Mouse (Mus musculus) MEL (cell line): ENCODE measurements at regions not wholly inside any gene's neighbourhood (a gene's known extent, or its start where the extent isn't known, plus 50 kb on each side); places are given as distances from the start of the nearest gene placed in this dataset.

Experiments
- CHD2 ChIP-seq: IDR thresholded peaks from 2 replicates; pipeline ENCODE4 v1.6.1; 2011; ENCODE audit warnings: low read length, improper control_type of control experiment
- CTCF ChIP-seq, 3 experiments: IDR thresholded peaks in 2 of 3; conservative IDR thresholded peaks in 1 of 3; 2 replicates each; pipeline ENCODE4 v1.5.1; 2011 to 2012; ENCODE audit warnings: low read length in 3 of 3, low read depth in 2 of 3, mild to moderate bottlenecking in 2 of 3, improper control_type of control experiment in 1 of 3, inconsistent platforms in 1 of 3, mixed read lengths in 1 of 3, moderate library complexity in 1 of 3; ENCODE audit not compliant: control insufficient read depth in 1 of 3, insufficient read depth in 1 of 3, poor library complexity in 1 of 3, severe bottlenecking in 1 of 3
- EP300 ChIP-seq, 2 experiments: IDR thresholded peaks; 2 replicates each; pipeline ENCODE4 v1.6.1; 2011; ENCODE audit warnings: improper control_type of control experiment in 2 of 2, low read length in 2 of 2, low read depth in 1 of 2, mild to moderate bottlenecking in 1 of 2
- MAX ChIP-seq: IDR thresholded peaks from 2 replicates; pipeline ENCODE4 v1.6.1; 2011; ENCODE audit warnings: low read length, improper control_type of control experiment
- MXI1 ChIP-seq: IDR thresholded peaks from 2 replicates; pipeline ENCODE4 v1.6.1; 2011; ENCODE audit warnings: mild to moderate bottlenecking, low read depth, low read length, improper control_type of control experiment
- POLR2A ChIP-seq, 2 experiments: IDR thresholded peaks; 2 replicates each; pipeline ENCODE4 v1.6.1; 2011 to 2012; ENCODE audit warnings: low read length in 2 of 2, mild to moderate bottlenecking in 2 of 2, control low read depth in 1 of 2, improper control_type of control experiment in 1 of 2, low read depth in 1 of 2, moderate library complexity in 1 of 2; ENCODE audit not compliant: control insufficient read depth in 1 of 2, insufficient read depth in 1 of 2, poor library complexity in 1 of 2

- TF ChIP-seq MAX (no peak), CTCF (IDR thresholded peaks at IDR 0.05 in 2 of 3, conservative IDR thresholded peaks at IDR 0.05 in 1 of 3; ENCODE audit: control insufficient read depth in 1 of 3, insufficient read depth in 1 of 3, low read depth in 2 of 3, low read length in 3 of 3, poor library complexity in 1 of 3, severe bottlenecking in 1 of 3) (no peak), CHD2 (no peak), POLR2A (IDR thresholded peaks at IDR 0.05; ENCODE audit: control insufficient read depth in 1 of 2, insufficient read depth in 1 of 2, low read depth in 1 of 2, low read length in 2 of 2, poor library complexity in 1 of 2) (no peak), EP300 (IDR thresholded peaks at IDR 0.05; ENCODE audit: low read depth in 1 of 2, low read length in 2 of 2) (no peak), MXI1 (no peak)
Measured at GRCm38 (mm10) chr12:31179536-31179935, 61.0 kb upstream of the Gm6993 start.
